Mouse (Mus musculus): Measurements from ENCODE around the gene Arel1.

GRCm38 (mm10) chr12:84884423-84885076 is 86.2 kb downstream of the Arel1 start:
- no peak for TF ChIP-seq POLR2A (IDR thresholded peaks at IDR 0.05; ENCODE audit: insufficient read depth, low read length)
- TF ChIP-seq CTCF (IDR thresholded peaks at IDR 0.05; ENCODE audit: low read depth, low read length), result no peak
- TF ChIP-seq EP300 (IDR thresholded peaks at IDR 0.05; ENCODE audit: insufficient read depth, low read depth, low read length), result no peak

Measured in ES-Bruce4 (cell line).